Mouse (Mus musculus) bone marrow, adult 2 months (tissue): Measurements from ENCODE around the gene Bcat2. TPM values are rescaled to one million over a fixed set of nuclear protein-coding genes. Genes with fewer than 3 reads are reported as not detected.
A peak's percentile ranks its signal among the peaks of the same experiment; 100 is the strongest.
"Not testable (repeated sequence)": the region's sequence is repeated elsewhere in the genome, so short reads cannot be mapped to it uniquely, and the experiment has no call there.

Experiments
- H3K27ac ChIP-seq: fragments of 200-500 bp; 2 replicates; pipeline ENCODE4 v1.5.1; 2012; ENCODE audit warnings: low read depth, mild to moderate bottlenecking, control low read depth, inconsistent platforms, low read length; ENCODE audit not compliant: control insufficient read depth, poor library complexity, insufficient read depth
- H3K4me1 ChIP-seq: fragments of 200-500 bp; 2 replicates; pipeline ENCODE4 v1.6.1; 2011; ENCODE audit warnings: low read length; ENCODE audit not compliant: control insufficient read depth, insufficient read depth
- H3K4me3 ChIP-seq: fragments of 200-500 bp; replicated peaks from 2 replicates; pipeline ENCODE3; 2011; ENCODE audit warnings: mild to moderate bottlenecking, low read depth, low read length, control low read depth; ENCODE audit not compliant: control insufficient read depth
- CTCF ChIP-seq: fragments of 200-500 bp; IDR thresholded peaks from 2 replicates; pipeline ENCODE4 v1.5.1; 2011; ENCODE audit warnings: low read length, control low read depth; ENCODE audit not compliant: control insufficient read depth, insufficient read depth
- POLR2A ChIP-seq: fragments of 200-500 bp; IDR thresholded peaks from 2 replicates; pipeline ENCODE4 v1.6.1; 2011; ENCODE audit warnings: low read depth, mild to moderate bottlenecking, control low read depth, low read length, borderline replicate concordance; ENCODE audit not compliant: control insufficient read depth
- WGBS: fragments of 180-500 bp; shearing (Covaris S2); methylation state at CpG from one replicate; pipeline ENCODE4 v1.1.7; 2018; 5-methylcytosine and 5-hydroxymethylcytosine counted together
- polyA plus RNA-seq: library from polyadenylated mRNA; stranded (reverse); fragments of >200 nt; gene quantifications from 2 replicates; pipeline ENCODE4 v1.2.4, GENCODE M21; 2011; ENCODE audit warnings: low replicate concordance; ENCODE audit not compliant: missing spikeins, insufficient read depth, insufficient read length

The Bcat2 gene
- polyA plus RNA-seq, 1 experiment = 58.4 TPM

GRCm38 (mm10) chr7:45525809-45526473, 44.0 kb upstream of the Bcat2 start, which contains the start of the genes Ppp1r15a and Plekha4:
Gene Ppp1r15a, minus strand, starts transcription at chr7:45526268.
Gene Plekha4, plus strand, starts transcription at chr7:45526330.
- Histone ChIP-seq H3K4me1 (peaks cover 1% of the 10 kb centered on the region), H3K27ac (peak within 1 kb of the TSS; percentile 98), H3K4me3 (peak within 1 kb of the TSS; percentile 92)
- TF ChIP-seq CTCF (no peak), POLR2A (no peak; the same call in 1 of the 2 replicates)
- WGBS = under 1% methylated on average over 54 of the region's 54 CpGs

- H3K27ac ChIP-seq = peak overlapping the region; percentile 98
- H3K4me3 ChIP-seq = peak overlapping the region; percentile 92
- TF ChIP-seq CTCF = no peak
- whole genome bisulfite sequencing = 20% methylated on average over 7 of the region's 7 CpGs
- H3K4me1 ChIP-seq = peaks cover 1% of the 10 kb centered on the region
Observed at GRCm38 (mm10) chr7:45526474-45527120, 43.4 kb upstream of the Bcat2 start.

GRCm38 (mm10) chr7:45527169-45527568, 42.8 kb upstream of the Bcat2 start:
- peak overlapping the region; percentile 12; the same call in 1 of the 2 replicates for H3K27ac ChIP-seq
- 68% methylated on average over 6 of the region's 6 CpGs for WGBS
- not testable (repeated sequence) for H3K4me1 ChIP-seq
- peak overlapping the region; percentile 29 for H3K4me3 ChIP-seq

- Histone ChIP-seq H3K4me3 (no peak overlapping the region), H3K4me1 (no peaks in the 10 kb centered on the region; the same call in none of the 2 replicates), H3K27ac (no peak overlapping the region)
- WGBS = 5% methylated on average over 6 of the region's 6 CpGs
- TF ChIP-seq CTCF = no peak
- no peak for TF ChIP-seq POLR2A
Observed at GRCm38 (mm10) chr7:45529461-45529860, 40.5 kb upstream of the Bcat2 start.

- Histone ChIP-seq H3K4me3 (no peak overlapping the region), H3K4me1 (no peaks in the 10 kb centered on the region; the same call in none of the 2 replicates), H3K27ac (no peak overlapping the region)
- 64% methylated on average over 2 of the region's 2 CpGs for WGBS
- TF ChIP-seq CTCF (no peak), POLR2A (no peak)
Observed at GRCm38 (mm10) chr7:45530643-45531042, 39.3 kb upstream of the Bcat2 start.

- 76% methylated on average over 1 of the region's 1 CpGs for WGBS
- H3K27ac ChIP-seq = no peak overlapping the region
- no peaks in the 10 kb centered on the region for H3K4me1 ChIP-seq
Observed at GRCm38 (mm10) chr7:45535676-45536075, 34.3 kb upstream of the Bcat2 start.

GRCm38 (mm10) chr7:45537602-45538001, 32.4 kb upstream of the Bcat2 start:
- WGBS = 81% methylated on average over 10 of the region's 10 CpGs
- no peak for TF ChIP-seq CTCF
- no peak for TF ChIP-seq POLR2A
- Histone ChIP-seq H3K4me1 (no peaks in the 10 kb centered on the region), H3K4me3 (no peak overlapping the region), H3K27ac (no peak overlapping the region)

More at GRCm38 (mm10) chr7:45535676-45536075, 34.3 kb upstream of the Bcat2 start:
- no peak overlapping the region for H3K4me3 ChIP-seq
- no peak for TF ChIP-seq POLR2A
- TF ChIP-seq CTCF = no peak

GRCm38 (mm10) chr7:45538163-45539041, 31.6 kb upstream of the Bcat2 start:
- no peaks in the 10 kb centered on the region for H3K4me1 ChIP-seq
- H3K27ac ChIP-seq = no peak overlapping the region
- 3% methylated on average over 29 of the region's 29 CpGs for WGBS
- peak overlapping the region; percentile 25 for H3K4me3 ChIP-seq
- TF ChIP-seq POLR2A (no peak), CTCF (no peak)
